Mouse (Mus musculus) kidney, postnatal 0 days (tissue): Measurements from ENCODE around the gene Adamtsl3. TPM values are rescaled to one million over a fixed set of nuclear protein-coding genes. Genes with fewer than 3 reads are reported as not detected.

ENCODE experiments used
- ATAC-seq: fragments of 200-750 bp; cut with Nextera tagmentation; replicated peaks from 2 replicates; pipeline ENCODE4 v1.8.0; 2017; ENCODE audit warnings: low read depth, moderate number of reproducible peaks, moderate TSS enrichment, moderate library complexity; ENCODE audit not compliant: low FRiP score
- DNase-seq: peaks from one replicate; pipeline ENCODE4 v3.0.0-alpha.2; 2016; ENCODE audit warnings: low spot score
- H3K27ac ChIP-seq: fragments of 300-500 bp; sonication (generic); 2 replicates; pipeline ENCODE4 v1.5.1; 2014; ENCODE audit warnings: mild to moderate bottlenecking
- H3K27me3 ChIP-seq: fragments of 300-500 bp; sonication (generic); 2 replicates; pipeline ENCODE4 v1.6.1; 2014; ENCODE audit warnings: low read length, mixed read lengths; ENCODE audit not compliant: insufficient read depth
- H3K36me3 ChIP-seq: fragments of 300-500 bp; sonication (generic); 2 replicates; pipeline ENCODE4 v1.6.1; 2014; ENCODE audit warnings: low read length, mixed read lengths; ENCODE audit not compliant: insufficient read depth
- H3K4me1 ChIP-seq: fragments of 300-500 bp; sonication (generic); replicated peaks from 2 replicates; pipeline ENCODE4 v1.6.1; 2014; ENCODE audit warnings: antibody characterized with exemption, low read length, mixed read lengths; ENCODE audit not compliant: insufficient read depth
- H3K4me2 ChIP-seq: fragments of 300-500 bp; sonication (generic); 2 replicates; pipeline ENCODE4 v1.6.1; 2014; ENCODE audit warnings: mild to moderate bottlenecking, low read length, moderate library complexity, mixed read lengths
- H3K4me3 ChIP-seq: fragments of 300-500 bp; sonication (generic); replicated peaks from 2 replicates; pipeline ENCODE4 v1.5.1; 2014; ENCODE audit warnings: low read depth, low read length
- H3K9ac ChIP-seq: fragments of 300-500 bp; sonication (generic); 2 replicates; pipeline ENCODE4 v1.6.1; 2014; ENCODE audit warnings: low read depth, low read length
- H3K9me3 ChIP-seq: fragments of 300-500 bp; sonication (generic); replicated peaks from 2 replicates; pipeline ENCODE4 v1.6.1; 2016; ENCODE audit warnings: low read length, inconsistent platforms, mixed read lengths
- CTCF ChIP-seq: IDR thresholded peaks from 2 replicates; pipeline ENCODE4 v1.5.1; 2016; ENCODE audit warnings: antibody characterized with exemption, low read depth, mild to moderate bottlenecking, moderate library complexity
- WGBS: fragments of 180-500 bp; shearing (Covaris S2); extraction: QIAGEN DNeasy Blood & Tissue Kit; methylation state at CpG from one replicate; pipeline ENCODE4 v1.1.7; 2014; 5-methylcytosine and 5-hydroxymethylcytosine counted together
- polyA plus RNA-seq: library from polyadenylated mRNA; unstranded; fragments of >200 nt; fragmentation: Nextera tagmentation; extraction: Ambion mirVana; gene quantifications from 2 replicates; pipeline ENCODE4 v1.2.1, GENCODE M21; 2015

The Adamtsl3 gene
- polyA plus RNA-seq, 1 experiment from 2014 or later, result 0.47 TPM

GRCm38 (mm10) chr7:82318515-82318914 is 17.0 kb upstream of the Adamtsl3 start:
- TF ChIP-seq CTCF, result no peak
- H3K4me1 ChIP-seq, result no peaks in the 10 kb centered on the region
- H3K36me3 ChIP-seq, result no peaks in the 10 kb centered on the region
- DNase-seq, result no peak
- no peaks in the 10 kb centered on the region for H3K27me3 ChIP-seq
- no peak overlapping the region for H3K4me2 ChIP-seq
- H3K9ac ChIP-seq, result no peak overlapping the region
- no peak for ATAC-seq
- no peak overlapping the region for H3K27ac ChIP-seq
- 69% methylated on average over 12 of the region's 12 CpGs for WGBS
- H3K9me3 ChIP-seq, result no peaks in the 10 kb centered on the region
- no peak overlapping the region for H3K4me3 ChIP-seq

DNA sequence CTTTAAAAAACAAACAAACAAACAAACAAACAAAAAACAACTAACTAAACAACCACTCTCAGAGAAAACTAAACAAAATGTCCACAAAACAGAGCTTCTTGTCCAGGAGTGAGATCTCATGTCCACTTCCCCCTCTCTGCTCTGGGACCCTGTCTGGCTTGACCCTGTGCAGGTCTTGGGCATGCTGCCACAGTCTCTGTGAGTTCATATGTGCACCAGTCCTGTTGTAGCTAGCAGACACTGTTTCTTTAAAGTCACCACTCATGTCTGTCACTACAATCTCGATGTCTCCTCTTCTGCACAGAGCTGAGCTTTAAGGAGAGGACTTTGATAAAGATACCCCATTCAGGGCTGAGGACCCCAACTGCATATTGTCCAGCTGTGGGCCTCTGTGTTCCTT is 8.9 kb upstream of the Adamtsl3 start:
- no peak overlapping the region for H3K27ac ChIP-seq
- no peaks in the 10 kb centered on the region for H3K9me3 ChIP-seq
- H3K9ac ChIP-seq, result no peak overlapping the region
- no peaks in the 10 kb centered on the region for H3K27me3 ChIP-seq
- no peak for TF ChIP-seq CTCF
- 50% methylated on average over 1 of the region's 1 CpGs for WGBS
- ATAC-seq (no peak), DNase-seq (no peak)
- no peaks in the 10 kb centered on the region for H3K4me1 ChIP-seq
- H3K4me2 ChIP-seq, result no peak overlapping the region
- no peaks in the 10 kb centered on the region for H3K36me3 ChIP-seq
- no peak overlapping the region for H3K4me3 ChIP-seq

DNA sequence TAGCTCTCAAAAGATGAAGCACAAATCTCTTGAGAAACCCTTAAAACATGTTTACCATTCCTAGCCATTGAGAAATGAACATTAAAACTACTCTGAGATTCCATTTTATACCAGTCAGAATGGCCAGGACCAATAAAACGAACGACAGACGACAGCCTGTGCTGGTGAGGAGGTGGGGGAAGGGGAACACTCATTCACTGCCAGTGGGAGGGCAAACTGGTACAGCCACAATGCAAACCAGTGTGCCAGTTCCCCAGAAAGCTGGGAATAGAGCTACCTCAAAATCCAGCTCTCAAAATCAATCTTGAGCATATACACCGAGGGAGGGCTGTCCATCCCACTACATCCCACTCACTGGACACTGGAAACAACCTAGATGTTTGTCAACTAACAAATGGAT is 8.3 kb upstream of the Adamtsl3 start:
- DNase-seq (no peak), ATAC-seq (no peak)
- no peak for TF ChIP-seq CTCF
- Histone ChIP-seq H3K9me3 (no peaks in the 10 kb centered on the region), H3K4me3 (no peak overlapping the region), H3K9ac (no peak overlapping the region), H3K27me3 (no peaks in the 10 kb centered on the region), H3K4me1 (no peaks in the 10 kb centered on the region), H3K36me3 (no peaks in the 10 kb centered on the region), H3K4me2 (no peak overlapping the region), H3K27ac (no peak overlapping the region)
- 45% methylated on average over 4 of the region's 4 CpGs for WGBS

DNA sequence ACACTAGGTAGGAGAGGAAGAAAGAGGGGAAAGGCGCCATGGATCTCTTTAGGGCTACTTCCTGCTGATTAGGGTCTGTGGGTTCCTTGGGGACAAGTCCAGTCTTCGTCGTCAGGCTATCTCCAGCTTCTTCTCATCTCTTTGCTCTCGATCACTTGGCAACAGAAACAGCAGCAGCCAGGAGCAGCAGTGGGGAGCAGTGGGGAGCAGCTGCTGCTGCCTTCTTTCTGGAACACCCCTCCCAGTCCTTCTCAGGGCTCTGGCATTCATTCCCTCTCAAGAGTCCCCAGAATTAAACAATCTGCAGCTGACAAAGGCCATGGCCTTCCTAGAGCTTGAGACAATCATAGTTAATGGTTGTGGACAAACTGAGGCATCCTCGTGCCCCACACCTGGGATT is 7.6 kb upstream of the Adamtsl3 start:
- DNase-seq, result no peak

DNA sequence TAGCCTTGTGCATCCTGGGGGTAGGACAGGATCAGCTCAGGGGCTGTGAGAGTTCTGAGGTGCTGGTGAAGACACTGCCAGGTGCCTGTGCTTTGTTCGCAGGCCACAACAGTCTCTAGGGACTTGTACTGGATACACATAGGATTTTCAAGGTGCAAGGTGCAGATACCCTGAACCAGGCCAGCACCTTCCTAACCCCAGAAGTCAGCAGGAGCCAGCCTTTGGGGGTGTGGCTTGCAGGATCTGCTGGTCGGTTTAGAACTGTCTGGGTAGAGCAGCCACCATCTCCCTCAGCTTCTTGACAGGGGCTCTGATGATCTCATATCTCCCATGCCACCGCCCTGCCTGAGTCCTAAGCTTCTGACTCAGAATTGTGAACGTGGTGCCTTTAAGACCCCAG is 5.7 kb upstream of the Adamtsl3 start:
- no peak overlapping the region for H3K9ac ChIP-seq
- H3K4me2 ChIP-seq, result no peak overlapping the region
- 71% methylated on average over 4 of the region's 4 CpGs for WGBS
- ATAC-seq (no peak), DNase-seq (no peak)
- H3K9me3 ChIP-seq, result no peaks in the 10 kb centered on the region
- no peak overlapping the region for H3K4me3 ChIP-seq
- no peaks in the 10 kb centered on the region for H3K4me1 ChIP-seq
- no peaks in the 10 kb centered on the region for H3K36me3 ChIP-seq
- H3K27ac ChIP-seq, result no peak overlapping the region
- peaks cover 3% of the 10 kb centered on the region for H3K27me3 ChIP-seq
- no peak for TF ChIP-seq CTCF

More for the DNA sequence above, 7.6 kb upstream of the Adamtsl3 start:
- Histone ChIP-seq H3K9me3 (no peaks in the 10 kb centered on the region), H3K4me1 (no peaks in the 10 kb centered on the region), H3K4me2 (no peak overlapping the region), H3K4me3 (no peak overlapping the region), H3K27me3 (no peaks in the 10 kb centered on the region), H3K27ac (no peak overlapping the region), H3K9ac (no peak overlapping the region), H3K36me3 (no peaks in the 10 kb centered on the region)
- no peak for TF ChIP-seq CTCF
- ATAC-seq, result no peak
- 70% methylated on average over 5 of the region's 5 CpGs for WGBS

GRCm38 (mm10) chr7:82330860-82331259 is 4.6 kb upstream of the Adamtsl3 start:
- Histone ChIP-seq H3K4me3 (no peak overlapping the region), H3K27ac (no peak overlapping the region), H3K4me1 (0 out of 2 replicates have a peak, but pooled peaks cover under 1% of the 10 kb centered on the region), H3K4me2 (no peak overlapping the region), H3K36me3 (no peaks in the 10 kb centered on the region), H3K9ac (no peak overlapping the region), H3K27me3 (peaks cover 14% of the 10 kb centered on the region), H3K9me3 (no peaks in the 10 kb centered on the region)
- TF ChIP-seq CTCF, result no peak
- no peak for ATAC-seq
- WGBS, result 63% methylated on average over 6 of the region's 6 CpGs
- no peak for DNase-seq

GRCm38 (mm10) chr7:82334000-82334399 is 1.5 kb upstream of the Adamtsl3 start:
- no peaks in the 10 kb centered on the region for H3K9me3 ChIP-seq
- H3K4me2 ChIP-seq, result no peak overlapping the region
- no peak overlapping the region for H3K4me3 ChIP-seq
- H3K27ac ChIP-seq, result no peak overlapping the region
- H3K4me1 ChIP-seq, result 0 out of 2 replicates have a peak, but pooled peaks cover 3% of the 10 kb centered on the region
- no peak for DNase-seq
- no peak for TF ChIP-seq CTCF
- H3K36me3 ChIP-seq, result no peaks in the 10 kb centered on the region
- peaks cover 32% of the 10 kb centered on the region for H3K27me3 ChIP-seq
- ATAC-seq, result no peak
- no peak overlapping the region for H3K9ac ChIP-seq
- WGBS, result 61% methylated on average over 1 of the region's 1 CpGs
